Mouse (Mus musculus) olfactory bulb, adult 2 months (tissue): ENCODE data around the gene Cadm2.

Experiments
- CTCF ChIP-seq: fragments of 200-500 bp; IDR thresholded peaks from 2 replicates; pipeline ENCODE4 v1.5.1; 2012; ENCODE audit warnings: low read depth, mild to moderate bottlenecking, low read length, moderate library complexity; ENCODE audit not compliant: insufficient read depth
- POLR2A ChIP-seq: fragments of 200-500 bp; IDR thresholded peaks from 2 replicates; pipeline ENCODE4 v1.6.1; 2012; ENCODE audit warnings: mild to moderate bottlenecking, low read depth, low read length, moderate library complexity; ENCODE audit not compliant: insufficient read depth

GRCm38 (mm10) chr16:67619906-67620781 is 564 bp downstream of the Cadm2 start:
- no peak; the same call in 1 of the 2 replicates for TF ChIP-seq CTCF
- TF ChIP-seq POLR2A = peak; percentile 30; the same call in 1 of the 2 replicates
